In genomic region chr14:31653101-31653875, GRCm38 (mm10) we compare ENCODE assay signal across 31 mouse cellular contexts. TPM values are rescaled to one million over a fixed set of nuclear protein-coding genes. Genes with fewer than 3 reads are reported as not detected.
DNase-seq lines count a peak whose midpoint lies in the region; ATAC-seq and TF ChIP-seq lines count a peak whose summit lies in the region.
"Had no signal": no experiment of that assay in that cellular context is flagged by ENCODE, and none has a peak within 500 bp of the region (broad histone marks: within the 10 kb centered on the region; RNA-seq: fewer than 3 reads in every experiment).

No protein-coding gene starts in this region.

- H3K9ac ChIP-seq in liver, embryonic 14.5 days (replicated peaks): no peak overlapping the region
- H3K9ac ChIP-seq: forebrain, embryonic 15.5 days; heart, embryonic 15.5 days; hindbrain, embryonic 15.5 days had no signal

- ATAC-seq in megakaryocyte, adult 5-6 weeks (ENCODE audit: poor library complexity, severe bottlenecking): no peak
- ATAC-seq in liver, embryonic 14.5 days (ENCODE audit: insufficient read depth): peak; percentile 67
- ATAC-seq in activated CD4-positive, CD25-positive, alpha-beta regulatory T cell, adult 4 months: no peak
- ATAC-seq: CD4-positive, CD25-positive, alpha-beta regulatory T cell, adult 4 months; forebrain, embryonic 15.5 days; intestine, embryonic 16.5 days; midbrain, embryonic 16.5 days had no signal

- H3K9me3 ChIP-seq in megakaryocyte, embryonic 14.5 days: peaks cover 3% of the 10 kb centered on the region; the same call in 1 of the 2 replicates
- no peaks in the 10 kb centered on the region for H3K9me3 ChIP-seq in liver, embryonic 14.5 days (ENCODE audit: control insufficient read depth, low read length)
- H3K9me3 ChIP-seq: forebrain, embryonic 15.5 days; heart, embryonic 15.5 days; hindbrain, embryonic 15.5 days; midbrain, embryonic 10.5 days had no signal

- intact Hi-C loops in heart, postnatal 36 days (cut with DNase I): no loop called here

- TF ChIP-seq EP300 in liver, embryonic 14.5 days (IDR thresholded peaks at IDR 0.05; ENCODE audit: low read depth): peak; percentile 79

- peak overlapping the region; percentile 67 for H3K4me3 ChIP-seq in megakaryocyte, embryonic 14.5 days (replicated peaks)
- H3K4me3 ChIP-seq in liver, embryonic 14.5 days (ENCODE audit: insufficient read depth in 1 of 2, low read depth in 2 of 2, low read length in 2 of 2): no peak overlapping the region
- H3K4me3 ChIP-seq: embryonic facial prominence, embryonic 10.5 days; forebrain, embryonic 15.5 days; heart, embryonic 15.5 days; hindbrain, embryonic 15.5 days; midbrain, embryonic 10.5 days; myocyte had no signal

- H3K36me3 ChIP-seq in megakaryocyte, embryonic 14.5 days (replicated peaks; ENCODE audit: low read length): peaks cover 39% of the 10 kb centered on the region
- H3K36me3 ChIP-seq in liver, embryonic 14.5 days (replicated peaks; ENCODE audit: control insufficient read depth, insufficient read depth, low read depth): no peaks in the 10 kb centered on the region
- H3K36me3 ChIP-seq: embryonic facial prominence, embryonic 10.5 days; forebrain, embryonic 15.5 days; heart, embryonic 15.5 days; hindbrain, embryonic 15.5 days had no signal

- H3K4me2 ChIP-seq in liver, embryonic 14.5 days (ENCODE audit: low read depth): no peak overlapping the region
- H3K4me2 ChIP-seq: forebrain, embryonic 15.5 days; heart, embryonic 15.5 days; hindbrain, embryonic 15.5 days had no signal

- TF ChIP-seq CTCF in liver, embryonic 14.5 days (IDR thresholded peaks at IDR 0.05; ENCODE audit: low read depth): no peak

- 43% methylated on average over 14 of the region's 14 CpGs for WGBS in liver, embryonic 14.5 days (ENCODE audit: insufficient replicate concordance)

- peaks cover 87% of the 10 kb centered on the region for H3K4me1 ChIP-seq in megakaryocyte, embryonic 14.5 days
- peaks cover 3 to 14% of the 10 kb centered on the region in 2 experiments; a peak in 3 of 4 replicates for H3K4me1 ChIP-seq in liver, embryonic 14.5 days (replicated peaks; ENCODE audit: control insufficient read depth in 2 of 2, insufficient read depth in 2 of 2, low read length in 1 of 2)

- peak; percentile 84 for DNase-seq in heart, adult 11 months
- no peak for DNase-seq in heart, postnatal 36 days
- no peak for DNase-seq in liver, embryonic 14.5 days (ENCODE audit: low read depth in 3 of 3, low spot score in 3 of 3)
- DNase-seq in left cerebral cortex, adult 11 months (ENCODE audit: low spot score): no peak
- no peak for DNase-seq in layer of hippocampus, adult 9-11 months
- DNase-seq: adrenal gland, postnatal 25 days; cerebellum, adult 11 months; cerebellum, adult 9-11 months; gastrocnemius, postnatal 10 days; heart, postnatal 4 days; kidney, adult 9 months; kidney, postnatal 36 days; lung, adult 2 months; thymus, postnatal 14 days had no signal

- no peaks in the 10 kb centered on the region for H3K27me3 ChIP-seq in megakaryocyte, embryonic 14.5 days (replicated peaks)
- no peaks in the 10 kb centered on the region for H3K27me3 ChIP-seq in liver, embryonic 14.5 days (ENCODE audit: control insufficient read depth, insufficient read depth, low read length)
- H3K27me3 ChIP-seq: forebrain, embryonic 15.5 days; heart, embryonic 15.5 days; hindbrain, embryonic 15.5 days had no signal

- H3K27ac ChIP-seq in liver, embryonic 14.5 days: no peak overlapping the region
- H3K27ac ChIP-seq: embryonic facial prominence, embryonic 10.5 days; forebrain, embryonic 15.5 days; heart, embryonic 15.5 days; hindbrain, embryonic 15.5 days; midbrain, embryonic 10.5 days had no signal

RNA-seq across cellular contexts. Expression of gene Hacl1, which starts 12.2 kb away (rescaled TPM):
- 10 to 100 TPM; 12.2 to 12.7 TPM for total RNA-seq in heart, postnatal 36 days (2021)
- polyA plus RNA-seq in megakaryocyte, embryonic 14.5 days (2012; ENCODE audit: insufficient read depth, low replicate concordance): 2.9 TPM in 1 of 2 replicates, not detected in the other
- total RNA-seq in megakaryocyte, adult 5-6 weeks (2015): 8.0 and 12.2 TPM in 2 replicates
- 14.6 and 18.1 TPM in 2 replicates for total RNA-seq in megakaryocyte, adult 5-6 weeks (2017)
- polyA plus RNA-seq in liver, embryonic 14.5 days (2012; rRNA removed): 3.5 and 7.4 TPM in 2 replicates
- 10.7 and 13.3 TPM in 2 replicates for polyA plus RNA-seq in liver, embryonic 14.5 days (2014; fragmentation: Nextera tagmentation; extraction: Ambion mirVana)
- 10 to 100 TPM; 36.2 to 37.2 TPM for polyA plus RNA-seq in activated CD4-positive, CD25-positive, alpha-beta regulatory T cell, adult 4 months (2017; shearing (Covaris generic))

RNA-seq across cellular contexts. Expression of gene Btd, which starts 12.5 kb away (rescaled TPM):
- 10 to 100 TPM in 1 of 2 experiments, 1 to 10 TPM in 1; 9.3 to 12.3 TPM for total RNA-seq in heart, postnatal 36 days (2021)
- 2.2 and 10.5 TPM in 2 replicates for polyA plus RNA-seq in megakaryocyte, embryonic 14.5 days (2012; ENCODE audit: insufficient read depth, low replicate concordance)
- 14.8 and 17.0 TPM in 2 replicates for total RNA-seq in megakaryocyte, adult 5-6 weeks (2015)
- 11.3 and 18.5 TPM in 2 replicates for total RNA-seq in megakaryocyte, adult 5-6 weeks (2017)
- polyA plus RNA-seq in liver, embryonic 14.5 days (2012; rRNA removed): 7.6 and 12.9 TPM in 2 replicates
- polyA plus RNA-seq in liver, embryonic 14.5 days (2014; fragmentation: Nextera tagmentation; extraction: Ambion mirVana): 8.8 and 8.9 TPM in 2 replicates
- polyA plus RNA-seq in activated CD4-positive, CD25-positive, alpha-beta regulatory T cell, adult 4 months (2017; shearing (Covaris generic)): 10 to 100 TPM; 19.7 to 29.2 TPM

RNA-seq across cellular contexts. Expression of gene Gm49387, which starts 12.6 kb away (rescaled TPM):
- 1 to 10 TPM in 1 of 2 experiments, under 1 TPM in 1; 0.33 to 1.7 TPM for total RNA-seq in heart, postnatal 36 days (2021)
- not detected in 2 replicates for polyA plus RNA-seq in megakaryocyte, embryonic 14.5 days (2012; ENCODE audit: insufficient read depth, low replicate concordance)
- not detected in 2 replicates for total RNA-seq in megakaryocyte, adult 5-6 weeks (2015)
- not detected in 2 replicates for total RNA-seq in megakaryocyte, adult 5-6 weeks (2017)
- polyA plus RNA-seq in liver, embryonic 14.5 days (2012; rRNA removed): not detected in 2 replicates
- 0.65 and 2.3 TPM in 2 replicates for polyA plus RNA-seq in liver, embryonic 14.5 days (2014; fragmentation: Nextera tagmentation; extraction: Ambion mirVana)
- polyA plus RNA-seq in activated CD4-positive, CD25-positive, alpha-beta regulatory T cell, adult 4 months (2017; shearing (Covaris generic)): not detected
- total RNA-seq: ES-E14; granulocyte monocyte progenitor cell, adult 5-6 weeks; left cerebral cortex, adult 8-10 months had no signal
- polyA plus RNA-seq: cortical plate, adult 2 months; hindbrain, embryonic 15.5 days; lung, adult 2 months; midbrain, embryonic 16.5 days; myocyte; neural tube, embryonic 14.5 days had no signal
